Comparison of ENCODE assay signal across 10 mouse cellular contexts in genomic region chr6:52663021-52663420, GRCm38 (mm10). TPM values are rescaled to one million over a fixed set of nuclear protein-coding genes. Genes with fewer than 3 reads are reported as not detected.
DNase-seq lines count a peak whose midpoint lies in the region; ATAC-seq and TF ChIP-seq lines count a peak whose summit lies in the region.
"Had no signal": no experiment of that assay in that cellular context is flagged by ENCODE, and none has a peak within 500 bp of the region (broad histone marks: within the 10 kb centered on the region; RNA-seq: fewer than 3 reads in every experiment).

No protein-coding gene starts in this region.

- H3K4me3 ChIP-seq in liver, embryonic 14.5 days (ENCODE audit: insufficient read depth in 1 of 2, low read depth in 2 of 2, low read length in 2 of 2) = no peak overlapping the region
- H3K4me3 ChIP-seq in bone marrow macrophage, adult 2 months (ENCODE audit: insufficient read depth, low read length) = no peak overlapping the region
- no peak overlapping the region for H3K4me3 ChIP-seq in midbrain, embryonic 13.5 days (replicated peaks)
- H3K4me3 ChIP-seq in midbrain, embryonic 16.5 days (ENCODE audit: low read depth, low read length) = no peak overlapping the region

- TF ChIP-seq CTCF in liver, embryonic 14.5 days (IDR thresholded peaks at IDR 0.05; ENCODE audit: low read depth) = peak; percentile 57
- TF ChIP-seq CTCF in bone marrow macrophage, adult 2 months (IDR thresholded peaks at IDR 0.05; ENCODE audit: low read depth, low read length) = peak; percentile 47; the same call in 1 of the 2 replicates

- no peak overlapping the region for H3K4me2 ChIP-seq in liver, embryonic 14.5 days (ENCODE audit: low read depth)
- no peak overlapping the region for H3K4me2 ChIP-seq in midbrain, embryonic 13.5 days (replicated peaks)
- H3K4me2 ChIP-seq in midbrain, embryonic 16.5 days (ENCODE audit: low read length) = no peak overlapping the region

- 34% methylated on average over 5 of the region's 5 CpGs for WGBS in liver, embryonic 14.5 days (ENCODE audit: insufficient replicate concordance)
- 52% methylated on average over 5 of the region's 5 CpGs for WGBS in midbrain, embryonic 13.5 days
- 59% methylated on average over 5 of the region's 5 CpGs for WGBS in midbrain, embryonic 16.5 days

- no peaks in the 10 kb centered on the region for H3K36me3 ChIP-seq in liver, embryonic 14.5 days (replicated peaks; ENCODE audit: control insufficient read depth, insufficient read depth, low read depth)
- no peaks in the 10 kb centered on the region for H3K36me3 ChIP-seq in midbrain, embryonic 13.5 days
- H3K36me3 ChIP-seq in midbrain, embryonic 16.5 days (ENCODE audit: control insufficient read depth, insufficient read depth, low read length) = no peaks in the 10 kb centered on the region

- no peak for TF ChIP-seq EP300 in liver, embryonic 14.5 days (IDR thresholded peaks at IDR 0.05; ENCODE audit: low read depth)

- no peak overlapping the region for H3K9ac ChIP-seq in liver, embryonic 14.5 days (replicated peaks)
- no peak overlapping the region for H3K9ac ChIP-seq in midbrain, embryonic 13.5 days (replicated peaks)
- no peak overlapping the region for H3K9ac ChIP-seq in midbrain, embryonic 16.5 days (ENCODE audit: low read depth, low read length)

- H3K27me3 ChIP-seq in liver, embryonic 14.5 days (ENCODE audit: control insufficient read depth, insufficient read depth, low read length) = no peaks in the 10 kb centered on the region
- no peaks in the 10 kb centered on the region for H3K27me3 ChIP-seq in midbrain, embryonic 13.5 days
- H3K27me3 ChIP-seq in midbrain, embryonic 16.5 days (ENCODE audit: control insufficient read depth, insufficient read depth, low read depth, low read length) = no peaks in the 10 kb centered on the region

- ATAC-seq in liver, embryonic 14.5 days (ENCODE audit: insufficient read depth) = no peak
- no peak for ATAC-seq in midbrain, embryonic 13.5 days
- ATAC-seq in midbrain, embryonic 16.5 days = no peak

- no peaks in the 10 kb centered on the region for H3K9me3 ChIP-seq in liver, embryonic 14.5 days (ENCODE audit: control insufficient read depth, low read length)
- H3K9me3 ChIP-seq in midbrain, embryonic 13.5 days = no peaks in the 10 kb centered on the region
- no peaks in the 10 kb centered on the region for H3K9me3 ChIP-seq in midbrain, embryonic 16.5 days (replicated peaks; ENCODE audit: control insufficient read depth, low read length, poor library complexity, severe bottlenecking)

- no peak for TF ChIP-seq POLR2A in bone marrow macrophage, adult 2 months (IDR thresholded peaks at IDR 0.05; ENCODE audit: borderline replicate concordance, low read depth, low read length)

- no peak overlapping the region for H3K27ac ChIP-seq in liver, embryonic 14.5 days
- no peak overlapping the region for H3K27ac ChIP-seq in bone marrow macrophage, adult 2 months (ENCODE audit: insufficient read depth, low read depth, low read length)
- H3K27ac ChIP-seq in midbrain, embryonic 13.5 days = no peak overlapping the region
- no peak overlapping the region for H3K27ac ChIP-seq in midbrain, embryonic 16.5 days (ENCODE audit: low read length)
- H3K27ac ChIP-seq: macrophage had no signal

- no peak for DNase-seq in liver, embryonic 14.5 days (ENCODE audit: low read depth in 3 of 3, low spot score in 3 of 3)
- no peak for DNase-seq in liver
- peak; percentile 32 for DNase-seq in kidney, postnatal 10 days
- peak; percentile 69 for DNase-seq in thymus, postnatal 14 days
- DNase-seq: cerebellum, adult 11 months; right cerebral cortex, postnatal 25 days had no signal

- H3K4me1 ChIP-seq in liver, embryonic 14.5 days (replicated peaks; ENCODE audit: control insufficient read depth in 2 of 2, insufficient read depth in 2 of 2, low read length in 1 of 2) = no peaks in the 10 kb centered on the region
- H3K4me1 ChIP-seq in bone marrow macrophage, adult 2 months (ENCODE audit: control insufficient read depth, insufficient read depth, low read length) = peaks cover 2% of the 10 kb centered on the region; the same call in 1 of the 2 replicates
- no peaks in the 10 kb centered on the region for H3K4me1 ChIP-seq in midbrain, embryonic 13.5 days (replicated peaks)
- H3K4me1 ChIP-seq in midbrain, embryonic 16.5 days (ENCODE audit: control insufficient read depth, insufficient read depth, low read length) = no peaks in the 10 kb centered on the region

RNA-seq across cellular contexts. Expression of gene Hibadh, which starts 22.8 kb away (rescaled TPM):
- polyA plus RNA-seq in liver, embryonic 14.5 days (2012; rRNA removed) = 18.5 and 26.6 TPM in 2 replicates
- 41.7 and 42.5 TPM in 2 replicates for polyA plus RNA-seq in liver, embryonic 14.5 days (2014; fragmentation: Nextera tagmentation; extraction: Ambion mirVana)
- 40.6 and 41.2 TPM in 2 replicates for polyA plus RNA-seq in bone marrow macrophage, adult 2 months (2012; ENCODE audit: insufficient read depth, insufficient read length, missing spikeins)
- polyA plus RNA-seq in midbrain, embryonic 13.5 days (2015; fragmentation: Nextera tagmentation; extraction: Ambion mirVana) = 54.1 and 55.0 TPM in 2 replicates
- polyA plus RNA-seq in midbrain, embryonic 16.5 days (2015; fragmentation: Nextera tagmentation; extraction: Ambion mirVana) = 58.4 and 64.7 TPM in 2 replicates

RNA-seq across cellular contexts. Expression of gene Tax1bp1, which starts 50.5 kb away (rescaled TPM):
- 18.0 and 32.3 TPM in 2 replicates for polyA plus RNA-seq in liver, embryonic 14.5 days (2012; rRNA removed)
- polyA plus RNA-seq in liver, embryonic 14.5 days (2014; fragmentation: Nextera tagmentation; extraction: Ambion mirVana) = 98.9 and 102 TPM in 2 replicates
- 106 and 108 TPM in 2 replicates for polyA plus RNA-seq in bone marrow macrophage, adult 2 months (2012; ENCODE audit: insufficient read depth, insufficient read length, missing spikeins)
- polyA plus RNA-seq in midbrain, embryonic 13.5 days (2015; fragmentation: Nextera tagmentation; extraction: Ambion mirVana) = 168 and 174 TPM in 2 replicates
- polyA plus RNA-seq in midbrain, embryonic 16.5 days (2015; fragmentation: Nextera tagmentation; extraction: Ambion mirVana) = 144 and 149 TPM in 2 replicates

Comparison
In these comparisons a context has a peak if more than half of its experiments do, and no peak if none do; other contexts are left out.
1. DNase-seq: peak in kidney, postnatal 10 days (single experiment) and thymus, postnatal 14 days (single experiment); none in liver, embryonic 14.5 days (0 of 3) and liver (single experiment).